Mouse (Mus musculus): Measurements from ENCODE around the gene Zbtb20. TPM values are rescaled to one million over a fixed set of nuclear protein-coding genes. Genes with fewer than 3 reads are reported as not detected.
A peak's percentile ranks its signal among the peaks of the same experiment; 100 is the strongest.

The Zbtb20 gene
- total and polyA plus RNA-seq, 2 experiments from 2014 or later: 25.2 to 38.0 TPM

DNA sequence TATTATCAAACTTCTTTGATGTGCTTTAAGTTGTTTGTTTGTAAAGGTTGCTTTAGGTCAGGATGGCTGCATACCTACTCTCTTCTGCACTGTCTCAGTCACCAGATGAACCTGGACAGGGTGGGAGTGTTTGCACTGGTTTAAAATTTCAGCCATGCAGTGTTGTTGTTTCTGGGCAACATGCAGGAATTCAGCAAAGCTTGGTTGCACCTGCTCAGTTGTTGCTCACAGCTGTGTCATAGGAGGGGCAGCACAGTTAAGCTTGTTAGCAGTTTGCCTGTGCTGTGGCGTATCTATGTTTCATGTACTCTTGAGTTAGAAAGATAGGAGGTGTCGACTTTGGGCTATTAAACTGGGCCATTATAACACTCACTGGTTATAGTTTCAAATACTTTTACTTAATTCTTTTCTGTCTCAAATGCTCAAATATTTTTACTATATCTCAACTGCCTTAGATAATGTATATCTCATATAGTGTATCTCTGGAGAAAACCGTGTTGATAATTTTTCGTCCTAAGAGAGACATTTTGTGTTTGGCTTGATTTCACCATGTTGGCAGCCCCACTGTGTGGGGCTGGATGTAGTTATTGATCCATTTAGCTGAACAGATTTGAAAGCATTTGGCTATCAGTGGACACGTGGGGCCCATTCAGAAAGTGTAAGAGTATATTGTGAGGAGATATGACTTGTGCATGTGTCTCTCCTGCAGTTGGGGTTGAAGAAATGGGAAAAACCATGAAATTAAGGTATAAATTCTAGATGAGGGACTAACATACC is 197.3 kb downstream of the Zbtb20 start:
- 75% methylated on average over 5 of the region's 5 CpGs for WGBS
- TF ChIP-seq CTCF (IDR thresholded peaks at IDR 0.05): no peak
- Histone ChIP-seq H3K9me3 (ENCODE audit: low read length) (no peaks in the 10 kb centered on the region), H3K27me3 (ENCODE audit: insufficient read depth, low read length) (no peaks in the 10 kb centered on the region), H3K36me3 (ENCODE audit: insufficient read depth, low read length) (no peaks in the 10 kb centered on the region), H3K4me1 (ENCODE audit: insufficient read depth, low read length) (no peaks in the 10 kb centered on the region), H3K27ac (ENCODE audit: low read depth, low read length) (no peak overlapping the region), H3K9ac (replicated peaks; ENCODE audit: low read length, poor library complexity, severe bottlenecking) (no peak overlapping the region), H3K4me2 (ENCODE audit: low read depth, low read length, poor library complexity, severe bottlenecking) (no peak overlapping the region), H3K4me3 (ENCODE audit: low read depth, low read length) (no peak overlapping the region)
- ATAC-seq (ENCODE audit: low FRiP score) (no peak), DNase-seq (ENCODE audit: low spot score) (no peak)

DNA sequence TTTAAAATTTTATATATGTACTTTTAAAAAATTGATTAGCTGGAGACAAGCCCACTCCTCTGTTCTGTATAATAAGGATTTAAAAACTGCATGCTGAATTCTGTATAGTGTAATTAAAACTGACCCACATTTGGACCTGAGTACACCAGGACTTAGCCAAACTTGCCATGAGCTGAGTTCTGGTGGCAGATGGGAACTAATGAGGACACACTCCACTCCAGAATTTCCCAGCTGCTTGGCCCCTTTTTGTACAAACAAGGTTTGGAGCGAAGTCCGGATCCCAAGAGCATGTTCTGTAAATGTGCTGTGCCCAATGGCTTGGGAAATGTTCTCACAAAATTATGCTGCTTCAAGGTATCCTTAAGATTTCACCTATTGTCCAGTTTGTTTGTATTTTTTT is 204.7 kb downstream of the Zbtb20 start:
- no peaks in the 10 kb centered on the region for H3K36me3 ChIP-seq (ENCODE audit: insufficient read depth, low read length)
- peak; percentile 54 for DNase-seq (ENCODE audit: low spot score)
- TF ChIP-seq CTCF (IDR thresholded peaks at IDR 0.05): no peak
- H3K4me2 ChIP-seq (ENCODE audit: low read depth, low read length, poor library complexity, severe bottlenecking): no peak overlapping the region
- H3K27ac ChIP-seq (ENCODE audit: low read depth, low read length): no peak overlapping the region
- 80% methylated on average over 2 of the region's 2 CpGs for WGBS
- H3K4me1 ChIP-seq (ENCODE audit: insufficient read depth, low read length): no peaks in the 10 kb centered on the region
- H3K9ac ChIP-seq (replicated peaks; ENCODE audit: low read length, poor library complexity, severe bottlenecking): no peak overlapping the region
- no peaks in the 10 kb centered on the region for H3K27me3 ChIP-seq (ENCODE audit: insufficient read depth, low read length)
- no peak overlapping the region for H3K4me3 ChIP-seq (ENCODE audit: low read depth, low read length)
- H3K9me3 ChIP-seq (ENCODE audit: low read length): no peaks in the 10 kb centered on the region
- no peak for ATAC-seq (ENCODE audit: low FRiP score)

DNA sequence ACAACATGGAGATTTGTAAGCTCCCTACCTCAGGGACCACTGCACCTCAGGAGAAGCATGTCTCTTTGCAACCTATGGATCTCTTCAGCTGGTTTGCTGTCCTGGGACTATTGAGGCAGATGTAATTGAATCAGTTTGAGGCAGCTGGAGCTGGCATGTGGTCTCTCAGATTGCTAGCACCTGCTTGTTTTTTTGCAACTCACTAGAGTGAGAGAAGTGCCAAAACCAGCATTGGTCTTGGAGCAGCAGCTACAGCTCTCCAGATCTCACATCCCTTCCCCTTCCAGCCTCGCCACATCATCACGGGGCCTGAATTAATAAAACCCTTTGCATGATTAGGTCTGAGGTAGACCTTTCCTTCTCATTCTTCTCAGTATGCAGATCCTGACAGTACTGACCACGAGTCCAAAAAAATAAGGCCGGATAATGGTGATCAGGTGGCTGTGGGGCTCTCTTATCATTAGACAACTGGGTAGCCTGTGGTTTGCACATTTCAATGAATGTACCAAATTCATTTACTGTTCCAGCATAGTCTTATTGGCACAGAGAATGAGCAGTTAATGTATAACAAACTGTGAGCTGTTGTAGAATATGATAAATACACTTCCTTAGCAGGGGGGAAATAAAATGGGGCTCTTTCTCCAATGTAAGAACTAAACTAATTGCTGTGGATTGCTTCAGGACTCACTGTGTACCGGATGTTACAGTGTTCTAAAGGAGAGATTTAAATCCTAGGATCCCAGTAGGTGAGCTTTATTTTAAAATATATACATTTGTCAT is 205.4 kb downstream of the Zbtb20 start:
- no peaks in the 10 kb centered on the region for H3K27me3 ChIP-seq (ENCODE audit: insufficient read depth, low read length)
- H3K9me3 ChIP-seq (ENCODE audit: low read length): no peaks in the 10 kb centered on the region
- no peaks in the 10 kb centered on the region for H3K36me3 ChIP-seq (ENCODE audit: insufficient read depth, low read length)
- DNase-seq (ENCODE audit: low spot score): peak; percentile 79
- H3K27ac ChIP-seq (ENCODE audit: low read depth, low read length): no peak overlapping the region
- no peak overlapping the region for H3K4me2 ChIP-seq (ENCODE audit: low read depth, low read length, poor library complexity, severe bottlenecking)
- no peak overlapping the region for H3K4me3 ChIP-seq (ENCODE audit: low read depth, low read length)
- ATAC-seq (ENCODE audit: low FRiP score): no peak; the same call in 1 of the 2 replicates
- no peaks in the 10 kb centered on the region for H3K4me1 ChIP-seq (ENCODE audit: insufficient read depth, low read length)
- no peak for TF ChIP-seq CTCF (IDR thresholded peaks at IDR 0.05)
- WGBS: 78% methylated on average over 5 of the region's 5 CpGs
- H3K9ac ChIP-seq (replicated peaks; ENCODE audit: low read length, poor library complexity, severe bottlenecking): no peak overlapping the region

DNA sequence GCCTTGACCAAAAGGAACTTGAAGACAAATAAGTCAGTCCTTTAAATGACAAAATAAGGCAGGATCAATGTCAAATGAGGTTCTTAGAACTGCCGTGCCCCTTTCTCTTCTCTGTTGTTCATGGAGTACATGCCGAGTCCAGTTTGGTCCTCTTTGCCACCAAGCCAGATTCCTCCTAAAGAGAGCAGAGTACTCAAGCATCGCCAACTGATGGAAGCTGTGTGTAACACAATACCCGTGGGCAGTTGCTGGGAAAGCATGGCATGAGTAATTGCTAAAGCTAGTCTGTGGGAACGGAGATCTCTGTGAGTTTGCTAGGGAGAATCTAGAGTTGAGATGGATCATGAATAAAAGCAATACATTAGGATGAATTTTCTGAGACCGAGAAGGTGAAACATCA is 206.3 kb downstream of the Zbtb20 start:
- Histone ChIP-seq H3K4me1 (ENCODE audit: insufficient read depth, low read length) (no peaks in the 10 kb centered on the region), H3K27me3 (ENCODE audit: insufficient read depth, low read length) (no peaks in the 10 kb centered on the region), H3K9me3 (ENCODE audit: low read length) (no peaks in the 10 kb centered on the region), H3K27ac (ENCODE audit: low read depth, low read length) (no peak overlapping the region), H3K9ac (replicated peaks; ENCODE audit: low read length, poor library complexity, severe bottlenecking) (no peak overlapping the region), H3K36me3 (ENCODE audit: insufficient read depth, low read length) (no peaks in the 10 kb centered on the region), H3K4me3 (ENCODE audit: low read depth, low read length) (no peak overlapping the region), H3K4me2 (ENCODE audit: low read depth, low read length, poor library complexity, severe bottlenecking) (no peak overlapping the region)
- WGBS: 82% methylated on average over 6 of the region's 6 CpGs
- ATAC-seq (ENCODE audit: low FRiP score) (no peak), DNase-seq (ENCODE audit: low spot score) (no peak)
- TF ChIP-seq CTCF (IDR thresholded peaks at IDR 0.05): no peak

DNA sequence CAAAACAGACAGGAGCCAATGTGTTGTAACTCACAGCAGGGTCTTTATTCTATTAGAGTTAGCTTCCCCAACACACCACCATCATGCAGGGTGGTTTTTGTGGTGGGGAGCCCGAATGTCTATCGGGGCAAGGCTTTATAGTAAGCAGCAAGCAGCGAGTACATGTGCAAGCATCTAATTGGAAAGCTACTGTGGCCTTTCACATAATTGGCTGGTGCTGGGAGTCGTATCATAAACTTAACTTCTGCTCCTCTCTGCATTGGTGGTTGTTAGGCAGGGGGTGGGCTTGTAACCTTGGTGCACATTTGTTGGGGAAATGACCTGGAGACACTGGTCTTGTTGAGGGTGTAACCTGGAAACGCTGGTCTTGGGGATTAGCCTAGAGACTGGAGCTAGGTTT is 207.1 kb downstream of the Zbtb20 start:
- no peak for DNase-seq (ENCODE audit: low spot score)
- ATAC-seq (ENCODE audit: low FRiP score): no peak
- Histone ChIP-seq H3K9me3 (ENCODE audit: low read length) (no peaks in the 10 kb centered on the region), H3K27me3 (ENCODE audit: insufficient read depth, low read length) (no peaks in the 10 kb centered on the region), H3K27ac (ENCODE audit: low read depth, low read length) (no peak overlapping the region), H3K4me3 (ENCODE audit: low read depth, low read length) (no peak overlapping the region), H3K36me3 (ENCODE audit: insufficient read depth, low read length) (no peaks in the 10 kb centered on the region), H3K9ac (replicated peaks; ENCODE audit: low read length, poor library complexity, severe bottlenecking) (no peak overlapping the region), H3K4me1 (ENCODE audit: insufficient read depth, low read length) (no peaks in the 10 kb centered on the region), H3K4me2 (ENCODE audit: low read depth, low read length, poor library complexity, severe bottlenecking) (no peak overlapping the region)
- TF ChIP-seq CTCF (IDR thresholded peaks at IDR 0.05): no peak
- 78% methylated on average over 5 of the region's 5 CpGs for WGBS

DNA sequence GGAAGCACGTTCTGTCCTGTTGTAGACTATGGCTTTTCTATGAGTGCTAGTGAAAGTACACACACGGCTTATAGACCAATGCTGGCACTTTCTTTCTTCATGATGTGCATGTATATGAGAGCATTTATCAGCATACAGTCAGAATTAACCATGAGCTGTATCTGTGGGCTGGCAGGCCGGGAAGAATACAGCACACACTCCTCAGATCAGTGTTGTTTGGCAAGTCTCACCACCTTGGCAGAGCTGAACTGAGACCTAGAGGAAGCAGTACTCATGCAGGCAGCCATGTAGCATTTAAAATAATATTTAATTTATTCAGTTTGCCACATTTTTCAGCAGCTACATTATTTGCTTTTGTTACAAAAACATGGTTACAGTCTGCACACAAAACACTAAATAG is 214.5 kb downstream of the Zbtb20 start:
- Histone ChIP-seq H3K27me3 (ENCODE audit: insufficient read depth, low read length) (no peaks in the 10 kb centered on the region), H3K9ac (replicated peaks; ENCODE audit: low read length, poor library complexity, severe bottlenecking) (no peak overlapping the region), H3K4me2 (ENCODE audit: low read depth, low read length, poor library complexity, severe bottlenecking) (no peak overlapping the region), H3K27ac (ENCODE audit: low read depth, low read length) (no peak overlapping the region), H3K4me1 (ENCODE audit: insufficient read depth, low read length) (no peaks in the 10 kb centered on the region), H3K9me3 (ENCODE audit: low read length) (no peaks in the 10 kb centered on the region), H3K36me3 (ENCODE audit: insufficient read depth, low read length) (no peaks in the 10 kb centered on the region), H3K4me3 (ENCODE audit: low read depth, low read length) (no peak overlapping the region)
- DNase-seq (ENCODE audit: low spot score) (no peak), ATAC-seq (ENCODE audit: low FRiP score) (no peak)
- TF ChIP-seq CTCF (IDR thresholded peaks at IDR 0.05): no peak
- WGBS: 75% methylated on average over 3 of the region's 3 CpGs
